9 mouse cellular contexts compared by ENCODE assay signal in the genomic region with DNA sequence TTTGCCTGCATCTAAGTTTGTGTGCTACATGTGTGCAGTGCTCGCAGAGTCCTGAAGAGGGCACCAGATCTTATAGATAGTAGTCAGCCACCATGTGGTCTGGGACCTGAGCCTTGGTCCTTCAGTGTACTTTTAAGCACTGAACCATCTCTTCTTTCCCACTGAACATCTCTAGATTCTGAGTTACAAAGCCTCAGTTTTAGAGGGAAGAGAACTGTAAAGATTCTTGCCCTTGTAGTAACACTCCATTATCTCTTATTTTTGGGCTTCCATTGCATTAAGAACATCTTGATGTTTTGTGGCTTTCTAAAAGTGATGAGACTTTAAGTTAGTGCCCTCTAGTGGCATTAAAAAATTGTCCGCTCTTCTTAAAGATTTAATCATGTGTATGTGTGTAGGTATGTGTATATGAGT. TPM values are rescaled to one million over a fixed set of nuclear protein-coding genes. Genes with fewer than 3 reads are reported as not detected.
DNase-seq lines count a peak whose midpoint lies in the region; ATAC-seq and TF ChIP-seq lines count a peak whose summit lies in the region.
"Had no signal": no experiment of that assay in that cellular context is flagged by ENCODE, and none has a peak within 500 bp of the region (broad histone marks: within the 10 kb centered on the region; RNA-seq: fewer than 3 reads in every experiment).

No protein-coding gene starts in this region.

- no peak overlapping the region for H3K27ac ChIP-seq in limb, embryonic 14.5 days (replicated peaks; ENCODE audit: low read depth, low read length)
- H3K27ac ChIP-seq in heart, embryonic 12.5 days (ENCODE audit: poor library complexity, severe bottlenecking): no peak overlapping the region
- H3K27ac ChIP-seq: embryonic facial prominence, embryonic 13.5 days; limb, embryonic 12.5 days had no signal

- H3K9ac ChIP-seq in limb, embryonic 14.5 days (ENCODE audit: low read depth, low read length, severe bottlenecking): no peak overlapping the region
- H3K9ac ChIP-seq in heart, embryonic 12.5 days: no peak overlapping the region
- H3K9ac ChIP-seq: embryonic facial prominence, embryonic 13.5 days; limb, embryonic 12.5 days had no signal

- H3K27me3 ChIP-seq in limb, embryonic 14.5 days (ENCODE audit: control insufficient read depth, insufficient read depth, low read length): no peaks in the 10 kb centered on the region
- H3K27me3 ChIP-seq in heart, embryonic 12.5 days (replicated peaks): no peaks in the 10 kb centered on the region
- H3K27me3 ChIP-seq: embryonic facial prominence, embryonic 13.5 days; limb, embryonic 12.5 days had no signal

- no peak overlapping the region for H3K4me2 ChIP-seq in limb, embryonic 14.5 days (replicated peaks; ENCODE audit: low read depth, low read length, severe bottlenecking)
- no peak overlapping the region for H3K4me2 ChIP-seq in heart, embryonic 12.5 days
- H3K4me2 ChIP-seq: embryonic facial prominence, embryonic 13.5 days; limb, embryonic 12.5 days had no signal

- peaks cover 71% of the 10 kb centered on the region for H3K36me3 ChIP-seq in limb, embryonic 14.5 days (ENCODE audit: control insufficient read depth, insufficient read depth, low read length)
- H3K36me3 ChIP-seq in heart, embryonic 12.5 days: peaks cover 41% of the 10 kb centered on the region

- H3K4me1 ChIP-seq in limb, embryonic 14.5 days (ENCODE audit: control insufficient read depth, insufficient read depth, low read length): no peaks in the 10 kb centered on the region
- no peaks in the 10 kb centered on the region for H3K4me1 ChIP-seq in heart, embryonic 12.5 days (replicated peaks)
- H3K4me1 ChIP-seq: embryonic facial prominence, embryonic 13.5 days; limb, embryonic 12.5 days had no signal

- H3K4me3 ChIP-seq in limb, embryonic 14.5 days (replicated peaks; ENCODE audit: low read length): no peak overlapping the region
- H3K4me3 ChIP-seq in heart, embryonic 12.5 days: no peak overlapping the region
- H3K4me3 ChIP-seq: embryonic facial prominence, embryonic 13.5 days; limb, embryonic 12.5 days had no signal

- 0 out of 2 replicates have a peak, but pooled peaks cover 3% of the 10 kb centered on the region for H3K9me3 ChIP-seq in limb, embryonic 14.5 days (ENCODE audit: control insufficient read depth, low read length)
- H3K9me3 ChIP-seq in heart, embryonic 12.5 days (replicated peaks): no peaks in the 10 kb centered on the region
- H3K9me3 ChIP-seq: limb, embryonic 12.5 days had no signal

- TF ChIP-seq POLR2A in limb, embryonic 14.5 days (IDR thresholded peaks at IDR 0.05; ENCODE audit: borderline replicate concordance, extremely low read depth, insufficient read depth, insufficient read length): no peak

- peak; percentile 38 to 50 for DNase-seq in kidney, postnatal 25 days
- no peak for DNase-seq in kidney, postnatal 14 days
- DNase-seq in CD4-positive helper T cell, adult 2 months (ENCODE audit: low read depth, low spot score): peak; percentile 69
- DNase-seq in MN1 (ENCODE audit: low spot score): peak; percentile 58
- DNase-seq in limb, embryonic 14.5 days (ENCODE audit: low spot score): peak; percentile 75
- no peak for DNase-seq in urinary bladder, postnatal 14 days (ENCODE audit: low spot score)

- WGBS in limb, embryonic 14.5 days: 90% methylated on average over 2 of the region's 2 CpGs
- WGBS in heart, embryonic 12.5 days: 88% methylated on average over 2 of the region's 2 CpGs

- ATAC-seq in limb, embryonic 14.5 days (ENCODE audit: low FRiP score, low read depth): no peak
- no peak for ATAC-seq in heart, embryonic 12.5 days (ENCODE audit: insufficient number of reproducible peaks, low FRiP score)

RNA-seq across cellular contexts. Expression of a gene that starts 18.8 kb away (rescaled TPM):
- polyA plus RNA-seq in limb, embryonic 14.5 days (2012; rRNA removed): 26.9 and 29.2 TPM in 2 replicates
- 44.8 and 48.2 TPM in 2 replicates for polyA plus RNA-seq in limb, embryonic 14.5 days (2014; fragmentation: Nextera tagmentation; extraction: Ambion mirVana)
- 46.1 and 46.7 TPM in 2 replicates for polyA plus RNA-seq in heart, embryonic 12.5 days (2016; fragmentation: Nextera tagmentation; extraction: Ambion mirVana)

RNA-seq across cellular contexts. Expression of a gene that starts 19.1 kb away (rescaled TPM):
- polyA plus RNA-seq in limb, embryonic 14.5 days (2012; rRNA removed): 34.6 and 57.2 TPM in 2 replicates
- polyA plus RNA-seq in limb, embryonic 14.5 days (2014; fragmentation: Nextera tagmentation; extraction: Ambion mirVana): 78.8 and 84.1 TPM in 2 replicates
- polyA plus RNA-seq in heart, embryonic 12.5 days (2016; fragmentation: Nextera tagmentation; extraction: Ambion mirVana): 57.0 and 58.3 TPM in 2 replicates

RNA-seq across cellular contexts. Expression of a gene that starts 33.3 kb away (rescaled TPM):
- polyA plus RNA-seq in limb, embryonic 14.5 days (2012; rRNA removed): 23.3 and 43.3 TPM in 2 replicates
- polyA plus RNA-seq in limb, embryonic 14.5 days (2014; fragmentation: Nextera tagmentation; extraction: Ambion mirVana): 96.4 and 109 TPM in 2 replicates
- 41.6 and 43.4 TPM in 2 replicates for polyA plus RNA-seq in heart, embryonic 12.5 days (2016; fragmentation: Nextera tagmentation; extraction: Ambion mirVana)

Comparison
In these comparisons a context has a peak if more than half of its experiments do, and no peak if none do; other contexts are left out.
1. DNase-seq: peak in kidney, postnatal 25 days (2 of 2), CD4-positive helper T cell, adult 2 months (single experiment), MN1 (single experiment) and limb, embryonic 14.5 days (single experiment); none in kidney, postnatal 14 days (single experiment) and urinary bladder, postnatal 14 days (single experiment).